Mouse (Mus musculus) heart, postnatal 25 days (tissue): Measurements from ENCODE around the gene Tmem82. TPM values are rescaled to one million over a fixed set of nuclear protein-coding genes. Genes with fewer than 3 reads are reported as not detected.
A peak's percentile ranks its signal among the peaks of the same experiment; 100 is the strongest.

Experiments used
- DNase-seq: peaks from one replicate; pipeline ENCODE4 v3.0.0; 2022; ENCODE audit warnings: low spot score
- intact Hi-C: fragments of 180-260 bp; cut with DNase I; formaldehyde crosslinking; loops from one replicate; pipeline ENCODE4 v1.15.1; 2025
- total RNA-seq, 2 experiments: library from RNA; stranded (reverse); gene quantifications; 2 replicates each; pipeline ENCODE4 v1.2.3; 2021

The Tmem82 gene
- total RNA-seq, 2 experiments from 2014 or later, result 21.2 to 28.9 TPM

DNA sequence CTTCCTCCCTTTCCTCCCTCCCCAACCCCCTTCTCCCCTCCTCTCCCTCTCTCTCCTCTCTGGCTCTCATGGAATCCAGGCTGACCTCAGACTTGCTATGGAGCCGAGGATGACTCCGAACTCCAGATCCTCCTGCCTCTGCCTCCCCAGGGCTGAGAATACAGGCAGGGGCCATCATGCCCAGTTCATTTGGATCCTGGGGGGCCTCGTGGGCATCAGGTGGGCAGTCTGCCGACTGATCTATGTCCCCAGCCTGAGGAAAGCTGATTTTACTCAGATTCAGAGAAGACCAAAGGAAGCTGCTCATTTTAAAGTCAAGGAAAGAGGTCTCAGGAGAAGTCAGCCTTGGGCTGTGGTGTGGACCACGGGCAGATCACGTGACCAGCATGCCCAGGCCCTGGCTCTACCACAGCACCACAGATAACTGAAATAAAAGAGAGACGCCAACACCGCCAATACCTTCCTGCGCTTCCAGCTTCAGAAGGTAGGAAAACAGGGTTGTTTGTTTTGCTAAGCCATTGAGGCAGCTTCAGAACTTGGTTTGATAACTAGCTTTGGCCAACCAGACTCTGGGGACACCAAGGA lies 958 bp upstream of the Tmem82 start:
- intact Hi-C loops, result loop anchor here (2.0 to 10.0 kb wide), 3 partner anchors 78 to 233 kb away; no protein-coding TSS in a partner anchor

GRCm38 (mm10) chr4:141617863-141618564 lies 419 bp downstream of the Tmem82 start:
- intact Hi-C loops, result loop anchor here (2.0 to 10.0 kb wide), 3 partner anchors 79 to 235 kb away; no protein-coding TSS in a partner anchor
- no peak for DNase-seq

More for the DNA sequence above, 958 bp upstream of the Tmem82 start:
- DNase-seq, result no peak

DNA sequence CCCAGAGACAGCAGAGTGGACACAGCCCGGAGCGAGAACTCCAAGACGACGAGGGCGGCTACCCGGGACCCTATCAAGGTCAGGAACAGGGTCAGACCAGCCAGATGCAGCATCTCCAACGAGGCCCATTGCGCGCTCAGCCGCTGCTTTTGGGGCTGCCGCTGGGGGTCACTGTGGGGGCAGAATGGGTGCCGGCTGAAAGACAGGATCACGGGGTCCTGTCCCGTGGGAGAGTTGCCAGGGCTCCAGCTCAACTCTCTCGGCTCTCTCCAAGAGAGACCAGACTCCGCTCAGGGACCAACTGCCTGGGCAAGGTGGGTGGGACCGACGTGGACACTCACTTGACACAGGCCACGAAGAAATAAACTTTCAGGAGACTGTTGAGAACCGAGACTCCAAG lies 1.1 kb downstream of the Tmem82 start:
- intact Hi-C loops, result loop anchor here (5.0 to 10.0 kb wide), 2 partner anchors 80 to 168 kb away; no protein-coding TSS in a partner anchor
- no peak for DNase-seq

- intact Hi-C loops, result loop anchor here (5.0 to 10.0 kb wide), 2 partner anchors 80 to 168 kb away; no protein-coding TSS in a partner anchor
- DNase-seq, result no peak
Observed at GRCm38 (mm10) chr4:141616811-141617210, 1.6 kb downstream of the Tmem82 start.

GRCm38 (mm10) chr4:141614946-141615345 lies 3.5 kb downstream of the Tmem82 start:
- DNase-seq, result no peak
- intact Hi-C loops, result loop anchor here (5.0 to 10.0 kb wide), 2 partner anchors 82 to 170 kb away; no protein-coding TSS in a partner anchor

GRCm38 (mm10) chr4:141609538-141609937 lies 8.9 kb downstream of the Tmem82 start:
- peak; percentile 67 for DNase-seq
- intact Hi-C loops, result no loop called here

- intact Hi-C loops, result no loop called here
- peak; percentile 38 for DNase-seq
Observed at GRCm38 (mm10) chr4:141605861-141606260, 12.6 kb downstream of the Tmem82 start, which contains the start of gene Fblim1. Fblim1 (minus strand) TSS chr4:141606096.

DNA sequence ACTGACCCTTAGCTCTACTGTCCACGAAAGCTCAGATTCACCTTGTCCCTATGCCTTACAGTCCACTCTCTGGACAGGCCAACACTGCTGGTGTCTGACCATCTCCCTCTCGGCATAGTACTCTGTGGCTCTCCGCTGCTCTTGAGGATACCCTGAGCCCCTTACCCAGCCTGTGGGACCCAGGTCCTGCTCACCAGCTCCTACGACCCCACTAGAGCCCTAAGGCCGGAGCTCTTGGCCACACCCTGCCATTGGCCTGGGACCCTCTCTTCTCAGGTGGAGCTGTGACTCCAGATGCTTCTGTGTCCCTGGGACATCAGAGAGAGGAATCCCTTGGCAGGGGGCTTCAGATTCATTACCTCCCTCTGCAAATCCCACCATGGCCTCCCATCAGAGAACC lies 13.0 kb downstream of the Tmem82 start:
- intact Hi-C loops, result no loop called here
- no peak for DNase-seq

DNA sequence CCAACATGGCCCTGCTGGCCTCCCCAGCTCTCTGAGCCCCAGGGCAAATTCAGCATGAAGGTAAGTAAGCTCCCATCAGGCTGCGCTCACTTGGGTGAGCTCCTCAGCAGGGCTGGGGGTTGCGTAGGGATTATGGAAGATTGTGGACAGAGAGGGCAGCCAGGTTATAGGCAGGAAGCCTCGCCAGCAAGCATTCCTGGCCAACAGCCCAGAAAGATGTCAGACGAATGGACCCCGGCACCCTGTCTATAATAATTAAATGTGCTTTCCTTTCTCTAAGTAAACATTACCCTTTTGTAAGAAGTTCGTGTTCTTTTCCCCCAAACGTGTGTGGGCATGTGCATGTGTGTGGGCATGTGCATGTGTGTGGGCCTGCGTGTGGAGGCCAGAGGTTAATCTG lies 13.9 kb downstream of the Tmem82 start:
- intact Hi-C loops, result no loop called here
- peak; percentile 43 for DNase-seq

- intact Hi-C loops, result no loop called here
- no peak for DNase-seq
Observed at GRCm38 (mm10) chr4:141603921-141604320, 14.5 kb downstream of the Tmem82 start.

- no peak for DNase-seq
- intact Hi-C loops, result no loop called here
Observed at GRCm38 (mm10) chr4:141602523-141603223, 15.8 kb downstream of the Tmem82 start.

DNA sequence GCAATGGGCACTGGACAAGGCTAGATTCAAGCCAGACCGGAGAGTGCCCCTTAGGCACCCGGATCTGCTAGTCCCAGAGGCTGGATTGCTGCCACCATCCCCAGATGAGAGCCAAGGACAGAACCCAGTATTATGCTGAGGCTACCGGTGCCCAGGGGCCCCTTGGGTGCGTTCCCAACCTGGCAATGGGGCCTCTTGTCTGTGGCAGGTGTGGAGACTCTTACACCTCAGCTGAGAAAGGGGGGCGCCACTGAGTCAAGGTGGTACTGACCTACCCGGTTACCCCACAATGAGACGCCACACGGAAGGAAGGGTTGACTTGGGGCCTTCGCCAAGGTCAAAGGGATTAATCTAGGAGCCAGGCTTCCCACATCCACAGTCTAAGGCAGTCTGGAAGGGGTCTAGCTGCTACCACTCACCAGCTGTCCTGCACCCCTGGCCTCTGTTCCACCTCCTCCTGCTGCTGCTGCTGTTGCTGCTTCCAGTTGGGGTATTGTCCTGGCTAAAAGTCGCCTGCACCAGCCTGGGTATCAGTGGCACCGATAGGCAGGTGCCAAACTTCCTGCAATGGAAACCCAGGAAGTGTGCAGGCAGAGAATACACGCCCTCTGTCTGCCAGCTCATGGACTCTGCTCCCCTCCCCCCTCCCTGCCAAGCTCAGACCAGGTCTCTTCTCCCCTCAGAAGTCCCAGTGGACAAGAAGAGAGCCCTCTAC lies 17.1 kb downstream of the Tmem82 start:
- no peak for DNase-seq
- intact Hi-C loops, result no loop called here

- no peak for DNase-seq
- intact Hi-C loops, result no loop called here
Observed at GRCm38 (mm10) chr4:141600364-141600763, 18.1 kb downstream of the Tmem82 start.

- no peak for DNase-seq
- intact Hi-C loops, result no loop called here
Observed at GRCm38 (mm10) chr4:141599251-141600141, 18.9 kb downstream of the Tmem82 start.

- intact Hi-C loops, result no loop called here
- DNase-seq, result no peak
Observed at GRCm38 (mm10) chr4:141598894-141599250, 19.6 kb downstream of the Tmem82 start.

- DNase-seq, result no peak
- intact Hi-C loops, result no loop called here
Observed at GRCm38 (mm10) chr4:141598199-141598893, 20.1 kb downstream of the Tmem82 start.

- peak; percentile 38 for DNase-seq
- intact Hi-C loops, result no loop called here
Observed at GRCm38 (mm10) chr4:141596700-141597328, 21.6 kb downstream of the Tmem82 start.
